Mouse (Mus musculus) liver, embryonic 16.5 days (tissue): ENCODE measurements around the gene Erbb2. TPM values are rescaled to one million over a fixed set of nuclear protein-coding genes. Genes with fewer than 3 reads are reported as not detected.

Experiments used
- ATAC-seq: fragments of 200-750 bp; cut with Nextera tagmentation; 2 replicates; pipeline ENCODE4 v1.8.0; 2017; ENCODE audit warnings: low read depth, mild to moderate bottlenecking, moderate number of reproducible peaks, moderate library complexity
- H3K27ac ChIP-seq: fragments of 300-500 bp; sonication (generic); 2 replicates; pipeline ENCODE4 v1.5.1; 2014; ENCODE audit warnings: mild to moderate bottlenecking, low read length
- H3K27me3 ChIP-seq: fragments of 300-500 bp; sonication (generic); 2 replicates; pipeline ENCODE4 v1.6.1; 2014; ENCODE audit warnings: low read depth, low read length, mixed read lengths; ENCODE audit not compliant: control insufficient read depth, insufficient read depth
- H3K36me3 ChIP-seq: fragments of 300-500 bp; sonication (generic); 2 replicates; pipeline ENCODE4 v1.6.1; 2014; ENCODE audit warnings: mild to moderate bottlenecking; ENCODE audit not compliant: control insufficient read depth, insufficient read depth
- H3K4me1 ChIP-seq: fragments of 300-500 bp; sonication (generic); 2 replicates; pipeline ENCODE4 v1.6.1; 2014; ENCODE audit warnings: low read depth, low read length, mixed read lengths; ENCODE audit not compliant: control insufficient read depth
- H3K4me2 ChIP-seq: fragments of 300-500 bp; sonication (generic); 2 replicates; pipeline ENCODE4 v1.6.1; 2014; ENCODE audit warnings: low read depth, low read length, mixed read lengths
- H3K4me3 ChIP-seq: fragments of 300-500 bp; sonication (generic); 2 replicates; pipeline ENCODE4 v1.5.1; 2014; ENCODE audit warnings: low read depth, mild to moderate bottlenecking, low read length
- H3K9ac ChIP-seq: fragments of 300-500 bp; sonication (generic); 2 replicates; pipeline ENCODE4 v1.6.1; 2014; ENCODE audit warnings: low read depth, low read length
- H3K9me3 ChIP-seq: fragments of 300-500 bp; sonication (generic); replicated peaks from 2 replicates; pipeline ENCODE4 v1.6.1; 2016; ENCODE audit warnings: low read length; ENCODE audit not compliant: control insufficient read depth
- WGBS: fragments of 180-500 bp; shearing (Covaris S2); extraction: QIAGEN DNeasy Blood & Tissue Kit; methylation state at CpG from one replicate; pipeline ENCODE4 v1.1.7; 2014; ENCODE audit not compliant: insufficient replicate concordance; 5-methylcytosine and 5-hydroxymethylcytosine counted together
- polyA plus RNA-seq: library from polyadenylated mRNA; unstranded; fragments of >200 nt; fragmentation: Nextera tagmentation; extraction: Ambion mirVana; gene quantifications from 2 replicates; pipeline ENCODE4 v1.2.1, GENCODE M21; 2015

Erbb2 gene
- polyA plus RNA-seq, 1 experiment from 2014 or later, result 2.1 TPM

DNA sequence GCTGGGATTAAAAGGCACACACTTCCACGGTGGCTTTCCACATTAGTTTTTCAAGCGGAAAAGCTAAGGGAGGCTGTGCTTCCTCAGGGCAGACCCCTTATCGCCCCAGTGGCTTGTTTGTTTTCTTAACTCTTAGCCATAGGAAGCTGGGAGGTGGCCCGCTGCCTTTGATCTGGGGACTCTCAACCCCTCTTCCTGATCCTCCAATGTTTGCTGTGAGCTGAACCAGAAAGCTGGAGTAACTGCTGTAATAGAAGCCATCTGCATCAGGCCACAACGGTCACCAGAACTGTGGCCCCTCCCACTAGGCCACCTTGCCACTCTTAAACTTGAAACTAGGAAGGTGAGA is 33.9 kb downstream of the Erbb2 start, which contains the start of gene Grb7:
Gene Grb7, plus strand, starts transcription at position 182 of the 349 bp plus-strand sequence.
- Histone ChIP-seq H3K4me2 (no peak within 1 kb of the TSS), H3K27ac (peak within 1 kb of the TSS; percentile 85), H3K27me3 (peaks cover 32% of the 10 kb centered on the region), H3K4me3 (peak within 1 kb of the TSS; percentile 55), H3K36me3 (no peaks in the 10 kb centered on the region), H3K9ac (peak within 1 kb of the TSS; percentile 46; the same call in 1 of the 2 replicates), H3K4me1 (no peaks in the 10 kb centered on the region; the same call in none of the 2 replicates), H3K9me3 (no peaks in the 10 kb centered on the region)
- peak; percentile 26; the same call in 1 of the 2 replicates for ATAC-seq
- 17% methylated on average over 5 of the region's 5 CpGs for WGBS

DNA sequence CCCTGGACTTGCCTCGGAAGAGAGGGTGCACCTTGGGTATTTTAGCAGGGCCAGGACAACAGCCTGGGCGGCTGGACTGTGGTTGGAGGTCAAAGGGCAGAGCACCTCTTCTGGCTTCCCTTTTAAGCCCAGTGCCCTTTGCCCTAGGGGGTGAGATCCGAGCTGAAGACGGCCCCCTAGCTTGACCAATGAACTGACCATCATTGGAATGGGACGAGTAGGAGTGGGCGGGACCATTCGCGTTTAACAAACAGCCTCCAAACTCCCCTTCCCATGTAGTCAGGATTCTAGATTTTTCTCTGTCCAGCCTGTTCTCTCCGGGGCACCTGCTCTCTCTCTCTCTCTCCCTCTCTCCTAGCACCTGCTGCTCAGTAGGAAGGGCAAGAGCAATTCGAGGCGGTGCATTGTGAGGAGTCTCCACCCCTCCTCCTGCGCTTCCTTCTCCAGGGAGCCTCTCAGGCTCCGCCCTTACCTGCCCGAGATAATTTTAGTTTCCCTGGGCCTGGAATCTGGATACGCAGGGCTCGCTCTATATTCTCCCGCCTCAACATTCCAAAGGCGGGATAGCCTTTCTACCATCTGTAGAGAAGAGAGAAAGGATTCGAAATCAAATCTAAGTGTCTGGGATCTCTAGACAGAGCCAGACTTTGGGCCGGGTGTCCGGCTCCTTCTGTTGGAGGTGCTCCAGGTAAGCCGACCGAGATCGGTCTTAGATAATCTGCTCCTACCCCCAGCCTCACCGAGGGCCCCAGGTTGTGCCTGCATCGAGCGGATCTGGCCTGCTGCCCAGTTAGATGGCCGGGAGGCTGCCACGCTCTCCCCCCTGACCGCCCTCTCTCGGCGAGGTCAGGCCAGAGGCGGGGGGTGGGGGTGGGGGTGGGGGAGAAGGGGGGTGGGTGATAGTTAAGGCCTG is 34.5 kb downstream of the Erbb2 start:
- Histone ChIP-seq H3K27ac (peak overlapping the region; percentile 85), H3K4me2 (no peak overlapping the region), H3K27me3 (peaks cover 32% of the 10 kb centered on the region), H3K4me3 (peak overlapping the region; percentile 55), H3K4me1 (no peaks in the 10 kb centered on the region; the same call in none of the 2 replicates), H3K36me3 (0 out of 2 replicates have a peak, but pooled peaks cover under 1% of the 10 kb centered on the region), H3K9ac (peak overlapping the region; percentile 46; the same call in 1 of the 2 replicates), H3K9me3 (no peaks in the 10 kb centered on the region)
- 7% methylated on average over 33 of the region's 33 CpGs for WGBS
- ATAC-seq, result peak; percentile 82

DNA sequence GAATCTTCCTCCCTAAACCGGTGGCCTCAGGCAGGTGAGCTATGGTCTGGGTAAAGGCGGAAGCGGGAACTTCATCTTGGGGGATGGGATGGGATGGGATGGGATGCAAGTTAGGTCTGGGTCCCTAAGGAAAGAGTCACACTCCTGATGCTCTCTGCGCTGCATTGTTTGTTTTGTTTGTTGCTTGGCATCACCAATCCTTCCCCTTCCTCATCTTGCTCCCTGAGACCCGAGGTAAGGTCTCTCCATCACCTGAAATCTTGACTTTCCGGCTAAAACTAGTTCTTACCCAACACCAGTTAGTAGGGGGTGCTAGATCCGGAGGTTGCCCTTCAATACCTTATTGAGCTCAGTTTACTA is 35.2 kb downstream of the Erbb2 start:
- no peak overlapping the region for H3K4me2 ChIP-seq
- no peaks in the 10 kb centered on the region; the same call in none of the 2 replicates for H3K4me1 ChIP-seq
- 0 out of 2 replicates have a peak, but pooled peaks cover 3% of the 10 kb centered on the region for H3K36me3 ChIP-seq
- H3K27ac ChIP-seq, result peak overlapping the region; percentile 85
- WGBS, result 14% methylated on average over 7 of the region's 7 CpGs
- H3K4me3 ChIP-seq, result peak overlapping the region; percentile 55
- H3K27me3 ChIP-seq, result peaks cover 32% of the 10 kb centered on the region
- no peak for ATAC-seq
- H3K9ac ChIP-seq, result peak overlapping the region; percentile 46
- no peaks in the 10 kb centered on the region for H3K9me3 ChIP-seq

DNA sequence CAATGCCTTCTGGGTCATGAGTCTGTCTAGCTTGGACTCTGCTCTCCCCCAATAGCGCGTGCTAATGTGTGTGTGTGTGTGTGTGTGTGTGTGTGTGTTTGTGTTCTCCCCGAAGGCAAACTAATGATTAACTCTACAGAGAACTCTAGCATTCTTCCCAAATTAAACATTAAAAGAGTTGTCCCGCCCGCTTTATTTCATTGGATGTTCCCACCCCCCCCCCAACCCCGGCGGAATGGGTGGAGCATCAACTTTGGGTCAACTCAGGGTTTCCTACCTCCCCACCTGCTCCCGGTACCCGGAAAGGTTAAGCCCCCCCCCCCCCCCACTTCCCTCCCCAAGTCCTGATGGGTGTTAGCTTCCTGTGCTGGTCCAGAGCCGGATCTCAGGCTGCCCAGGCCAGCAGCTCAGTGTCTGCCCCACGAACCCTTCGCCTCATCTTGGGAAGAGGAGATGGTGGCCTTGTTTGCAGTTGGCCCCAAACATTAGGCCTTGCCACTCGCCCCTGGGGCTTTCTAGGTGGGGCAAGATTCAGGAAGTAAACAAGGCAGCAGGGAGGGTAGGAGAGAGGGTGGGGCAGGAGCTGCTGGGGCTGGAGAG is 36.0 kb downstream of the Erbb2 start:
- no peaks in the 10 kb centered on the region; the same call in none of the 2 replicates for H3K4me1 ChIP-seq
- 38% methylated on average over 13 of the region's 13 CpGs for WGBS
- H3K4me3 ChIP-seq, result peak overlapping the region; percentile 55
- H3K36me3 ChIP-seq, result 0 out of 2 replicates have a peak, but pooled peaks cover 3% of the 10 kb centered on the region
- H3K9me3 ChIP-seq, result no peaks in the 10 kb centered on the region
- H3K27me3 ChIP-seq, result peaks cover 32% of the 10 kb centered on the region
- peak overlapping the region; percentile 46 for H3K9ac ChIP-seq
- peak overlapping the region; percentile 85 for H3K27ac ChIP-seq
- peak; percentile 57 for ATAC-seq
- H3K4me2 ChIP-seq, result peak overlapping the region; percentile 56

DNA sequence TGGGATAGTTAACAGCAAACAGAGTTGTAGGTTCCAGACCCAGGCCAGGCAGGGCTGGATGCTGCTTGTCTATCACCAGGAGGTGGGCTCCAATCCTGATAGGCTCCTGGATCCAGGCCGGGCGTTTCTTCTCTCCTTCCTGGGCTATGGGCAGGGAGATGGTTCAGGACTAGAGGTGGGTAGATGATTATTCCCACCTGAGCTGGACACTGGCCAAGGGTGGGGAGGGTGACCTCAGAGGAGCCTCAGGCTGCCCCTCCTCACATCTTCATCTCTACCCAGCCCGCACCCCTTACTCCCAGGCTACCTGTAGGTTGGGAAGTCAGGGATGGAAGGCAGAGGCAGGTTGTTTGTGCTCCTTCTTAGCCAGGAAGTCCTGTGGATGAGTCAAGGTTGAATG is 37.1 kb downstream of the Erbb2 start:
- peak overlapping the region; percentile 56 for H3K4me2 ChIP-seq
- H3K4me3 ChIP-seq, result peak overlapping the region; percentile 53
- H3K4me1 ChIP-seq, result no peaks in the 10 kb centered on the region; the same call in 1 of the 2 replicates
- no peak overlapping the region for H3K9ac ChIP-seq
- no peak overlapping the region for H3K27ac ChIP-seq
- peaks cover 32% of the 10 kb centered on the region for H3K27me3 ChIP-seq
- 62% methylated on average over 3 of the region's 3 CpGs for WGBS
- H3K9me3 ChIP-seq, result no peaks in the 10 kb centered on the region
- ATAC-seq, result no peak
- peaks cover 10% of the 10 kb centered on the region for H3K36me3 ChIP-seq

DNA sequence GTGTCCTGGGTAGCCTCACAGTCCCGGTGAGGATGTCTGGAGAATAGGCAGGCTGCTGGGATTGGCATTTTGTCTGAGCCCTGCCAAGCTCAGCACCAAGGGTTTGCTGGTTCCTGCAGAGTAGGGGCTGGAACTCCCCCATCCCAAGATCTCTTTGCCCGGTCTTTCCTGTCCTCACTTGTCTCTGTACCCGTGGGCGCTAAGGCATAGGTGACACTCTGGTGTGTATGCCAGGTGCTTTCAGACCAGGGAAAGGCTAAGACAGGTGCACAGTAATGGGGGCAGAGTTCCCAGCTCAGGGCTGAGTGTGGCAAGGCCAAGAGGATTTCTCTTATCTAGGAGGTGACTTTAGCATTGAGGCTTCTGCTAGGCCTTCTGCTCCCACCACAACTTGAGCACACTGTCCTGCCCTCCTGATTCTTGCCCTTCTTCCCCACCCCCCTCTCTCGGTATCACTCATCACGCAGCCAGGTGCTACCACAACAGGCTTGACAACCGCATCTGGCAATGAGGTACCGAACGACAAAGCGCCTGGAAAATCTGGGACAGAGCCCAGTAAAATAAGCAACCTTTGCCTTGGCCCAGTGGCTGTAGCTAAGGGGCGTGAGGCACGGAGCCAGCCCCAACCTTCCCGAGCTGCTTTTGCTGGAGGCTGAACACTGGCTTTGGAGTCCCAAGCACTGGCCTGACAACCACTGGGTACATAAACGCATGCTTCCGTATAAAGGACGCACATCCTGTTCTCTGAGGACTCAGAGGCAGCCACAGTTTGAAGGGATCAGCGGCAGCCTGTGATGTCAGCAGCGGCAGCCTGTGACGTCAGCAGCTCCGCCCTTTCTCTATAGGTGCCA is 37.9 kb downstream of the Erbb2 start:
- Histone ChIP-seq H3K4me1 (no peaks in the 10 kb centered on the region; the same call in 1 of the 2 replicates), H3K9ac (no peak overlapping the region), H3K27ac (no peak overlapping the region), H3K4me3 (peak overlapping the region; percentile 9; the same call in 1 of the 2 replicates), H3K36me3 (peaks cover 13% of the 10 kb centered on the region), H3K27me3 (peaks cover 32% of the 10 kb centered on the region), H3K4me2 (peak overlapping the region; percentile 56), H3K9me3 (no peaks in the 10 kb centered on the region)
- no peak for ATAC-seq
- WGBS, result 66% methylated on average over 20 of the region's 20 CpGs

DNA sequence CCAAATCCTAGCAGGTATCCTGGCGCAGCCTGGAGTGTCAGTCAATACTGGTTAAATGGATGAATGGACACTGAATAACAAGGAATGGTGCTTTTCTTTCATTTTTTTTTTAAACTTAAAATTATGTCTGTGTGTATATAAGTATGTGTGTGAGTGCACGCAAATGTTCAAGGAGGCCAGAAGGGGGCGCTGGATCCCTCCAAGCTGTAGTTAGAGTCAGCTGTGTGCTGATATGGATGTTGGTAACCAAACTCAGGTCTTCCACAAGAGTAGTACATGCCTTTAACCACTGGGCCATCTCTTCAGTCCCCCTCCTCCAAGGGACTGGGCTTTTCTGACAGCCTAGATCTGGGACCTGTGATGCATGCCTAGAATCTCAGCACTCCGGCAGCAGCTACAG is 43.2 kb downstream of the Erbb2 start:
- Histone ChIP-seq H3K4me3 (no peak overlapping the region), H3K9ac (no peak overlapping the region), H3K9me3 (no peaks in the 10 kb centered on the region), H3K36me3 (peaks cover 13% of the 10 kb centered on the region), H3K4me1 (peaks cover 9% of the 10 kb centered on the region), H3K4me2 (no peak overlapping the region), H3K27ac (no peak overlapping the region), H3K27me3 (peaks cover 30% of the 10 kb centered on the region)
- ATAC-seq, result no peak
- 70% methylated on average over 4 of the region's 4 CpGs for WGBS

DNA sequence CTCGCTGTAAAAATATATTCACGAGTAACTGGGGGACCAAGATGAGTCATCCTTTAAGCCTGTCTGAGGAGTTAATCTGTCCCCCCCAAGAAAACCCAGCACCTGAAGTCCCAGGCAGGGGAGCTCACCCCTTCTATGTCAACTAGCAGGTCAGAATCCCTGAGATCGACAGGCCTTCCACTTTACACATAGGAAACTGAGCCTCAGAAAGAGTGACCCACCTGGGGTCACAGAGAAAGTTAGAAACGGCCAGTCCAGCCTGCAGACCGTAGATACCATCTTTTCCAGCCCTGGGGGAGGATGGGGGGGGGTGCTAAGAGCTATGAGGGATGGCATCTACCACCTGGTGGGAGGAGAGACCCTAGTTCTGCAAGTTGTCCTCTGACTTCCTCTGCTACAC is 44.3 kb downstream of the Erbb2 start:
- peaks cover 13% of the 10 kb centered on the region for H3K36me3 ChIP-seq
- peaks cover 9% of the 10 kb centered on the region for H3K4me1 ChIP-seq
- 54% methylated on average over 5 of the region's 5 CpGs for WGBS
- no peak overlapping the region for H3K4me2 ChIP-seq
- ATAC-seq, result no peak
- no peaks in the 10 kb centered on the region for H3K9me3 ChIP-seq
- H3K27me3 ChIP-seq, result peaks cover 33% of the 10 kb centered on the region
- no peak overlapping the region for H3K27ac ChIP-seq
- no peak overlapping the region for H3K9ac ChIP-seq
- no peak overlapping the region for H3K4me3 ChIP-seq
